Mouse (Mus musculus) urinary bladder, postnatal 25 days (tissue): ENCODE data around the gene Tmem54.
A peak's percentile ranks its signal among the peaks of the same experiment; 100 is the strongest.

Experiments used
- DNase-seq: peaks from one replicate; pipeline ENCODE4 v3.0.0; 2022; ENCODE audit warnings: low spot score

Gene Tmem54

DNA sequence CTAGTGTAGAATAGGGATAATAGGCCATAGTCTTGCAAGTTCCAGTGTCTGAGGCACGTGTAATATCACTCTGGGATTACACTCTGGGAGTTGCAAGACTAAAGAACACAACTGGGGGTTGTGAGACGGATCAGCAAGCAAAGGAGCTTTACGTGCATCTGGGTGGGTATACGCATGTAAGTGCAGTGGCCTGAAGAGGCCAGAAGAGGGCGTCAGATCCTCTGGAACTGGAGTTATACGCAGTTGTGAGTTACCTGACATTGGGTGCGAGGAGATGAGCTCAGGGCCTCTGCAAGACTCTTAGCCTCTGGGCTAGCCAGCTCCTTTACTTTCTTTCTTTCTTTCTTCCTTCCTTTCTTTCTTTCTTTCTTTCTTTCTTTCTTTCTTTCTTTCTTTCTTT is 8.3 kb upstream of the Tmem54 start:
- DNase-seq = no peak

DNA sequence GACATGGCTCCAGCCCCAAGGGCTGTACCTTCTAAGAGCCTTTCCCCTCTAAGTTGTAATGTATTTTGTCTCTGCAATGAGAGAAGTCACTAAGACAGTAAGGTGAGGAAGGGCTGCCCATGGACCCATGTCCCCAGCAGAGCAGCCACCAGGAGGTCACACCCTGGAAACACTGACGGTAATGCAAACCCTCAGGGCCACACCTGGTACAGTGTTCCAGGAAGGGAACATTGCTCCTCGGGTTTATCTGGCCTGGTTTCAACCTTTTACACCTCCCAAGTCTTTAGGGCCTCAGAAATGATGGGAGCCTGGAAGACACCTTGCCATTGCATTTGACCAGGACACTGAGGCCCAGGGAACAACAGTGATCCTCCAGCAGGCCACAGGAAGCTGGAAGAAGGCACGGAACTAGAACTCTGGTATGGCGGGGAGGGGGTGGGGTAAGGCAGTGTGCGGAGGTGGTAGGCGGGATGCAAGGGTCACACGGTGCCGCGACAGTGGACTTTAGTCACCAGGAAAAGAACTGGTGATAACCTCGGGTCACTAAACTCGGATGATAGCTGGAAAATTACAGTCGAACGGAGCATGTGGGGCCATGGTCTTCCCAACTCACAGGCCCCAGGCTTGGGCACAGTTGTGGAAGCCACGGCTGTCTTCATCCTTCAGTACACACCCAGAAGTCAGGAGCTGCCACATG is 3.1 kb upstream of the Tmem54 start:
- no peak for DNase-seq

DNA sequence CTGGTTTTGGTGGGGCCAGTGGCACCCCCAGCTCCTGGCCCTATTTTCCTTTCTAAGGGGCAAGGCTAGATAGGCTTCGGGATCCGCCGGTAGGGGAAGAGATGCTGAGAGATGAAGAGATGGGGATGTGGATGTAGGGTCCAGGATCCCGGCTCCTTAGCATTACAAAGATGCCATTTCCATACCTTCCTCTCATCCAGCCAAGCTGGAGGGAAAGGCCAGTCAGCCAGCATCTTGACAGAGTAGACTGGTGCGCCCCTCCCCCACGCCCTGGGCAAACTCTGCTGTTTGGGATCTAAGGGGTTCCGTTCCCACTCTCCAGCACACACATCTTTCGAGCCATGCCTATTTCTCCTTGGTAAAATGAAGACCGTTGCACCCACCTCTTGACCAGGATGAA is 725 bp downstream of the Tmem54 start:
- no peak for DNase-seq

DNA sequence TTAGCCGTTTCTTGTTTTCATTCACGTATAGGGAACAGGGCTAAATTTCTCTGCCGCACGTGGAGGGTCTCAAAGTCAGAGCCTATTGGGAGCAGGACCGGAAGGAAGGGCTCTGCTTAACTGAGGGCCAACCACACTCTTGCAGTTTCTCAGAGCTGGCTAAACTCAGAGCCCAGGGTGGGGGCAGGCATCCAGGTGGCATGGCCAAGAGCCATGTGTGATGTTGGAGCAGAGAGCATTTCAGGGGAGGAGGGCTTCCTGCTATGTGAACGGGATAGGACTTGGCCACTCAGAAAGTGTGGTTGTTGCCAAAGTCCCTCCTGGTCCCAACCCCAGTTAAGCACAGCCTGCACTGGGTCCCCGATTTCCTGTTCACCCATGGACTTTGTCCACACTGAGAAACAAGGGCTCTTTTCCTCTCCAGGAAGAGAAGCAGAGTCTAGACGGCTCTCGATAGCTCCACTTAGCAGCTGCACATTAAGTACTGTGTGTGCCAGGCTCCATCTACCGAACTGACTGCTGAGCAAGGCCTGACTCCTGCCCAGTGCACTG is 2.1 kb downstream of the Tmem54 start:
- DNase-seq = no peak

DNA sequence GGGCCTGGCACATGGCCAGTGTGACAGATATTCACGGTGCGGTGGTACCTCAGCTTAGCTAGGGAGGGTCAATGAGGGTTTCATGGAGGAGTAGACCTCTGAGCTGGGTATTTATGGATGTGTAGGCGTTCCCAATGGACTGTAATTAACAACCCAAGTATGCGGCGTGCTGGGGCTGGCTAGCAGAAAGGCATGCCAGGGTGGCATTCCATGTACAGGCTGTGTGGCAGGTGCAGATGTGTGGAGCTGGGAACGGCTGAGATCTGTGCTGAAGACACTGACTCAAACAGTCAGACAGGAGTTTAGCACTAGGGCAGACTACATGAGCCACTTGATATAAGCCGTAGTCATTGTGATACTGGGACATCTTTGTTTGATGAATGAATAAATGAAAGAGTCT is 3.3 kb downstream of the Tmem54 start:
- no peak for DNase-seq

DNA sequence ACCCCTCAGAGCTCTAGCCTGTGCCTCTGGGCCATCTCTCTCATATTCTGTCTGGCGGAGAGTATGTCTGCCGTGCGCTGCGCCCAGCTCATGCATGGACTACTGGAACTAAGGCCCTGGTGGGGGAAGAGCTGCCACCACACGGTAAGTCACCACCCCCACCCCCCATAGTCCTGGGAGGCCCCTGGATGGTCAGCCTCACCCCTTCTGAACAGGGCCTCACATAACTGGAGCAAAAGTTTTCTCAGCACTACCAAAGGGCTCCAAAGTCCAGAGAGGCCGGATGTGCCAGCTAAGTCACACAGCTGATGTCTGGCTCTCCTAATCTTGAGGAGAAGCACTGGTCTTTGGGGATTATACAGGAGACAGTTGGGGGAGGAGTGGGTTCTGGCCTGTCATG is 5.5 kb downstream of the Tmem54 start:
- DNase-seq = no peak

DNA sequence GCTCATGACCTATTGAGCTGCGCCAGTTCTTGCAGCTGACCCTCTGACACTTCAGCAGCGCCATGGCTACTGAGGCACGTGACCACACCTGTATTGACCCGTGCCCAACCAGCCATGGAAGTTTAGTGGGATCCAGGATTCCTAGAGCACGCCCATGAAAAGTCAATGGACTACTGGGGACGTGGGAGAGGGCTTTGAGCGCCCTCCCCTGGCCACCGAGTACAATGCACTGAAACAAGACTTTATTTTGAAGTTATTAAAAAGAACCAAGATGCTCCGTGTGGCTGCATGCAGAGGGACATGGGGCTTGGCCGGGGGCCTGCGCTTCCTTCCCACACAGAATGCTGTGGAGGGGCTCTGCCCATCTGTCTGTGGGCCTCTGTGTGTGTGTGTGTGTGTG is 6.0 kb downstream of the Tmem54 start:
- no peak for DNase-seq

DNA sequence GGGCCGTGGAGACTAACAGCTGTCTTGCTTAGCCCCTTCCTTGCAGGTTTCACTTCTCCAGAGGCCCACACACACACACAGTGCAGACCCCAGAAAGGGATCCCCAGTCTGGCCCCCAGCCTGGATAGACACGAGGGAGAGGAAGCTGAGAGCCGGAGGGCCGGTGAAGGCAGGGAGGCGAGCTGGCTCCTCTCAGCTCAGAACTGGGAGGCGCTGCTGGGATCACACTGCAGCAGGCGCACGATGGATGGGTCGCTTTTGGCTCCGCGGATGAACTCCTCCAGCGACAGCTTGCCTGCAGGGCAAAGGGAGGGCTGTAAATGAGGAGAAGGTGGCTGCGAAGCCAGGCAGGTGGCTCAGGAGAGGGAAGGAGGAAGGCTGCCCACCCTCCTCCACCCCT is 6.9 kb downstream of the Tmem54 start:
- no peak for DNase-seq

DNA sequence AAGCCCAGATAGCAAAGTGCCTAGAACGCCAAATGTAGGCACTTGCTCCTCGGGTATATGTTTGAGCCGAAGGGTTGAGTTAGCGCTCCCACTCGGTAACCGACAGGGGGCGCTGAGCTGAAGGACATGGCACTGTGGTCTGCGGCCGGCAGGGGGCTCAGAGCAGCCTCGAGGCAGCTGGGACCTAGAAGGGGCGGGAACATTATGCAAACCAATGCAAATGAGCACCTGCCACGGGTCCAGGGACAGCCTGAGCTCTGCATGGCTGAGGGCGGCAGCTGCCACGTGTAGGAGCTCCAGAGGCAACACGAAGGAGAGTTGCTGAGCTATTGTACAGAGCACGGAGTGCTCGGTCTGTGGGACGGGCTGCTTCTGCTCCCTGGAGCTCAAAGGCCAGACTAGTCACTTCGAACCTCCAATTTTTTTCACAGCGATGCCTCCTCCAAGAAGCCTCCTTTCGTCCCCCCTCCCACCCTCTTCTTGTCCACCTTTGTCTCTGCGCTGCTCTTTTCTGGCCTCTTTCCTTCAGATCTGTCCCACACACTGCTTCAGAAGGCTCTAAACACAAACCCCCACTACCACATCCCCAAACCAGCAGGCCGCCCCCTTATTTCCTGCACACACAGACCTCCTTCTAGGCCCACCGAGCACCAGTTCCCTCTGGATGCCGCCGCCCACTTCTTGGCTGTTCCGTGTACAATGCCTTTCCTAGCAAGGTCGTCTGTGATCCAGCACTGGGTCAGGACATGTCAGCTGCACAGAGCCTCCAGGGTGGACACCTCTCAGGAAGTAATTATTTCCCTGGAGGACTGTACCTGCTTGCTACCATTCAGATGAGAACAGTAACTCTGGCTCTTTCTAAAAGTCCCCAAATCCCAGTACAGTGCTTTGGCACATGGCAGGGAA is 8.0 kb downstream of the Tmem54 start:
- peak; percentile 43 for DNase-seq

DNA sequence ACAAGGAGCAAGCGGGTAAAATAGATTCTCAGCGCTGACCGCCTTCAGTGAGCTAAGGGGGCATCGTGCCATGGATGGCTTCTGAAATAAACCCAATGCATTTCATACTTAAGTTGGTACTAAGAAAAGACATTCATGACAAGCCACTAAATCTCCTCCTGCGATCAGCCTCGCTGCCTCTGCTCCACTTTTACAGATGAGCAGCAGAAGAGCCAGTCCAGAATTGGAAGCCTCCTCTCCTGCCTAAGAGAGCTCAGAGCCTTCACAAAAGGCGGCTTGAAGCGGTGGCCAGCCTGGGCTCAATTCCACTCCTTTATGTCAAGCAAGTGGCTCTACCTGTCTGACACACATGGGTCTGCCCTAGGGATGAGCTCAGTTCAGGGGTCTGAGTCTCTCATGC is 11.4 kb downstream of the Tmem54 start:
- DNase-seq = no peak

DNA sequence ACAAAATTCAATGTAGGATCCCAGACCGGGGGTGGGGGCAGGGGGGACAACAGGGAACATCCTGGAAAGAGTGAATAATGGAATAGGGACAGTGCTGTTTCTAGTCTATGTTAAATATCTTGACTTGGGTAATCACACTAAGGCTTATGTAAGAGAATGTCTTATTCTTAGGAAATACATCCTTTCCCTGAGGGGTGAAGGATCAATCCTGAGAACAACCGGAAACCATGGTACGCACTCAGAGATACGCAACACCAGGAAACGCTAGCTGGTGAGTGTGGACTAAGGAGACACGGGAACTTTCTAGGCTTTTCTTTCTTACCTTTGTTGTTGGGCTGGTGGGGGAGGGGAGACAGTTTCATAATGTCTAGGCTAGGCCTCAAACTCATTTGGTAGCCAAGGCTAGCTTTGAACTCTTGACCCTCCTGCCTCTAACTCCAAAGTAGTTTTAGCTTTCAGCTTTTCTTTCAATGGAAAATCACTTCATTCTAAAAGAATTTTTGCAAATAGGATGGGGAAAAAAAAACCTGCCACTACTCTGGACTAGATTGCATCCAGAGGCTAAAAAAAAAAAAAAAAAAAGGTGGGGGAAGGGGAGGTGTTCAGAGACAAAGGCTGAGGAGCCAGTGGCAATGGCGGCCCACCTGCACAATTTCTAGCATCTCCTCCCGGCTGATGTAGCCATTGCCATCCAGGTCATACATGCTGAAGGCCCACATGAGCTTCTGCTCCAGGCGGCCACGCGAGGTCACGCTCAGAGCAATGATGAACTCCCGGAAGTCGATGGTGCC is 12.6 kb downstream of the Tmem54 start:
- no peak for DNase-seq

DNA sequence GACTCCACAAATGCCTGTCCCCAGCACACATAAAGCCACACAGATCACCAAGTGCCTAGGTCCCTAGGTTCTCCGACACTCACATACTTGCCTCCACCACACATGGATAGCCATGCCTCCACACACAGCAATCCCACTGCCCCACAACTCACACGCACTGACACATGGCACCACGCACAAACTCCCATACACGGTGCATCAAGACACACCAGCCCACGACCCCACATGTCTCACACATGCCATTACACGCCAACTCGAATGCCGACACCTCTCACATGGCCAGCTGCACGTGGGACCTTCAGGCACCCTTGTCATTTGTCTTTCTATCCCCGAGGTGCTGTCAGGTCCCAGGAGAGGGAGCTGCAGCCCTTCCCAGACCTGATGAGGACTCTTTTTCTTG is 14.4 kb downstream of the Tmem54 start:
- no peak for DNase-seq

DNA sequence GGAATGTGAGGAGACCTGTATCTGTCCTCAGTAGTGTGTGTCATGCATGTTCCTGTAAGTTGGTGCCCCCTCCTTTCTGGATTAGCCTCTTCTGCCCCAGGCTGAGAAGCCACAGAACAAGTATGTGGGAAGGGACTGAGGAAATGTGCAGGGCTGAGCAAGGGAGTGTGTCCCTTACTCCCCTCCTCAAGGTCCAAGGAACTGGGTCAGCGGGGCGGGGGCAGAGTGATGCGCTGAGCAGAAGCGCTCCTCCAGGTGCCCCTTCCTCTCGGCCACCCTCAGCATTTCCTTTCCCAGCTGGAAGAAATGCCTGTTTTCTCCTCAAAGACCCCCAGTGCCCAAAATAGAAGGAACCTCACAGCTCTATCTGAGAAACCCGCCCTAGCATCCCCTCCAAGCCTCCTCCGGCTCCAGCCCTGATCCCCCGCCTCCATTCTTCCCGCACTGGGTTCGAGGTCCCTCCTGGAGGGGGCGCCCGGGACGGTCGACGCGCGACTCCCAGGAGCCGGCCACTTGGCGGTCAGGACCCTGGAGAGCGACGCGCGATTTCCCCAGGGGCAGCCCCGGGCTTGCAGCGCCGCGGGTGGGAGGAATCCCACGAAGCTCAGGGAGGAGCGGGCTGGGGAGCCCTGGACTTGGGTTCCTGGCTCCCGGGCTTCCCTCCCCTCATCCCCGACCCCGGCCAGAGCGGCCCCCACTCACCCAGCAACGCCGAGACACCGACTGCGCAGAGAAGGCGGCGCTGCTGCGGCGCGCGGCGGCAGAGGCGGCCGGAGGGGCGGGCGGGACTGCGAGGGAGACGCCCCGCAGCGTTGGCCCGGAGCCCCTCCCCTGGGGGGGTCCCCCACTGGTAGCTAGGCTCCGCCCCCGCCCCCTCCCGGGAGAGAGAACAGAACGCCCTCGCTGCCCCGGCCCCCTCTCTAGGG is 15.4 kb downstream of the Tmem54 start:
- DNase-seq = peak; percentile 72

DNA sequence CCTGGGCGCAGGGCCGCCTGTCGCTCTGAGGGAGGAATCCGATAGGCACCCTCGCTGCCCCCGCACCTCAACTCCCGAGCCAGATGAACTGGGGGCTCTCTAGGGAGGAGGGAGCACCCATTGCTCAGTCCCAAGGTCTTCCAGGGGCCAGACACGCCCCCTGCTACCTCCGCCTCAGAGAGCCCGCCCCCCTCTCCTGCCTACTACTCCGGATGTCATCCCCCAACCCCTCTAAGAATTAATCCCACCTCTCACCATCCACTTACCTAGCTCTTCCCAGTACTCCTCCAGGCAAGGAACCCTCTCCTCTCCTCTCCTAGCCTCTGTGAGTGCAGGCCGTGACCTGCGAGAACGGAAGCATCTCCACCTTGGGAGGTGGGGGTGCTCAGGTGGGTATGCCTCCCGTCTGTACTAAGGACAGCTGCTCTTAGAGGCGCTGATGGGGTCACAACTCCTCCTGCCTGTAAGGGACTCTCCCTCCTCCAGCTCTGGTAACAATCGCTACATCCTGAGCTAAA is 16.3 kb downstream of the Tmem54 start, which contains the start of gene Hpca:
Hpca (minus strand) TSS at position 468 of the 518 bp plus-strand sequence.
- DNase-seq = no peak

DNA sequence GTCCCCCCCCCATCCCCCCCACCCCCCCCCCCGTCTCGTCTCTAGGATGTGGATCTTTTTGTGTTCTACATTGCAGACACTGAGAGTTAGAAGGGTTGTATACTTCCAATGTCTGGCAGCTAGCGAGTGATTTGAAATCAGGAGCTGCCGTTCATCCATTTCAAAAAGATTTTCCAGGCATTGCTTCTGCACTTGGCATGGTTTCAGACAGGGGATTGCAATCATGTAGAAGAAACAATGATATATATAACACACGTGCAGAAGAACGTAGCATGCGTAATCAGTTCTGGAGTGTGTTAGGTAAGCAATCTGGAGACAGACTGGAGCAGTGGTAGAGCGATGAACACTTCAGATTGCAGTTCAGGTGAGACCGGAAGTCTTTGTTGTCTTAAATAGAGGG is 16.8 kb downstream of the Tmem54 start:
- DNase-seq = no peak

DNA sequence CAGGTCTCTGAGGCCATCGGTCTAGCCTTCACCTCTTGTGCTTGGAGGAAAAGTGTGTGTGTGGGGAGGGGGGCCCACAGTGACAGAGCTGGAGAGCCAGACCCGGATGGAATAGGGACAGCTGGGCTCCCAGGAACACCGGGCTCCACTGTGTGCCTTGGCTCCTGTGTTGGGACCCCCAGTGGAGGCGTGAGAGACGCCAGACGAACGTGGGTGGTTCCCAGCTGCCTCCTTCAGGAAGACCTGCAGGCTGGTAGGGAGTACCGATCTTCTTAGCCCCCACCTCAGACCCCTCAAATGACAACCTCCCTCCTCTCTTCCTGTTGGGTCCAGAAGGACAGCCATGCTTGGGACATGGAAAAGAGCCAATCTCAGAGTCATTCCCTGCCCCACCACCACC is 17.4 kb downstream of the Tmem54 start:
- DNase-seq = no peak

DNA sequence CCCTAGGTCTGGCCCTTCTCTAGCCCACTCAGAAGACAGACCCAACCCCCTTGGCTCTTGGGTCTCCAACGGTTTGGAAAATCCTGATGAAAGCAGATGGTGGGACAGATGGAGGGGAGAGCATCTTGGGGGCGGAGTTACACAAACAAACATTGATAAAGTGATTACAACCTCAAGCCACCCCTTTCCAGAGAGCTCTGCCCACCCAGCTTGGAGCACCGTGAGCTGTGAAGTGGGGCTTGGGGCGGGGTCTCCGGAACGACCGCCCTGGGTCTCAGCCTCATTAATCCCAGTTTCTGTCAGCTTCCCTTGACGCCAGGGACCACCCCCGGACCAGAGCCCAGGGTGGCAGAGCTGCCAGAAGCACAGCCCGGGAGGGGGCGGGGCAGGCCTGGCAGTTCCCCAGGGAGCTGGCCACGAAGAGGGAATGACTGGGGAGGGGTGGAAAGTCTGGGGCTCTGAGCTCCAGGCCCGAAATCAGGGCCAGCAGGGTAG is 19.4 kb downstream of the Tmem54 start:
- DNase-seq = no peak

DNA sequence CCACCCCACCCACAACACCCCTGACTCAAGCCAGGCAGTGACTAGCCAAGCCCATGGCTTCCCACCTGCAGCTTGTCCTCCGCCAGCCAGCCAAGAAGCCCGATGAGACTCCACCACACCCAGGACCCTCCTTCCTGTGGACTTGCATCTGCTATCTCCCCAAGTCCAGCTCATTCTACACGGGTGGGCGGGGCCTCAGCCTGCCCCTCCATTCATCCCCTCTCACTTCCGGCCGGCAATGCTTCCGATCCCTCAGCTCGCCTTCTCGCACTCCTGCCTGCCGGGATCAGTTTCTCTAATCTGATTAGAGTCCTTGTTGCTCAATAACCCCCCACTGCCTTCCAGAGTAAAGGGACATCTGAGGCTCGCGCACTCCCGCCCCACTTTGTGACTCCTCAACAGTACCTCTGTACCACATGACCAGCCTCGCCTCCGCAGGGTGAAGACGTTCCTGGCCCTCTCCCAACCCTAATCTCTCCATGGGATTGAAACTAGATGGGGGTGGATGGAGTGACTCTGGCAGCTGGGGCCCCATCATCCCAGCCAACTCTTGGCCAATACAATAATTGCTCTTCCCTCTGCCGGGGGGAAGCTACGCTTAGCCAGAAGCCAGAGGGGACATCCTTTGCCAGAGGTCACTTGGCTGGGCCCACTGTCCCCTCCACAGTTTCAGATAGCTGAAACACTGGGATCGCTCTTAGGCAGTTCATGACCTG is 20.5 kb downstream of the Tmem54 start:
- DNase-seq = no peak

DNA sequence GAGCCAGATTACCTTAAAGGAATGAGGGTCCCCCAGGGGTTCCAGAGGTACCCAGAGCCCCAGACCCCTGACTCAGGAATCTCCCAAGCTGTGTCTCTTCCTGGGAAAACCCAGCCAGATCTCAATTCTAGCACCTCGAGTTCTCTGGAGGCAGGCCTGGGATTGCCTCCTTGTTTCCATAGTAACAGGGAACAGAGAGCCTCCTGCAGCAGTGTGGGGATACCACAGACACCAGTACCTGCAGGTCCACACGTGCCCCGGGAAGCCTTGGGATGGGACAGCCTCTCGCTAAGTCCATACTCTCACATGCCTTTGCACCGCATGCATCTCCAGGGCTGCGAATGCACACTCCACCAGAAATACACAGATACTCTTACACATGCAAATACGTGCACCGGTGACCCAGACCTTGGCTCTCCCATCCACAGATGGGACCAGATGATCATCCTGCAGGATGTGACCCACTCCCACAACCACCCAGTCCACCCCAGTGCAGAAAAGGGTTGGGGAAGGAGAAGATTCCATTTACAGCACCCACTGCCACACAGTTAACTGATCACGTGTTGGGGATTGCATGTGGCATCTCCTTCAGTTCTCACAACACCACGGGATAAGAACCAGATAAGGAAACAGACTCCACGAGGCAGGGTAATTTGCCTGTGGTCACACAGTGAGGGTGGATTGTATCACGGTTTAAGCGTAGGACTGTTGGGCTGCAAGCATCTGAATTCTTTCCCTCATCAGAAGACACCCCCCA is 23.4 kb downstream of the Tmem54 start:
- DNase-seq = no peak
